Mouse (Mus musculus) lung, adult 2 months (tissue): ENCODE measurements around the gene Ceacam3.

ENCODE experiments used
- CTCF ChIP-seq: fragments of 200-500 bp; IDR thresholded peaks from 2 replicates; pipeline ENCODE4 v1.5.1; 2011; ENCODE audit warnings: mild to moderate bottlenecking, low read length, control low read depth; ENCODE audit not compliant: insufficient read depth
- POLR2A ChIP-seq: fragments of 200-500 bp; IDR thresholded peaks from 2 replicates; pipeline ENCODE4 v1.6.1; 2011; ENCODE audit warnings: low read depth, mild to moderate bottlenecking, control low read depth, low read length, borderline replicate concordance; ENCODE audit errors: extremely low read depth

- TF ChIP-seq CTCF (no peak), POLR2A (no peak)
Measured at GRCm38 (mm10) chr7:17155634-17156033, 5.6 kb downstream of the Ceacam3 start.
